Mouse (Mus musculus) natural killer cell, adult 2 months (primary cell): ENCODE measurements around the gene Gm47969.
"Not testable (repeated sequence)": the region's sequence is repeated elsewhere in the genome, so short reads cannot be mapped to it uniquely, and the experiment has no call there.

Experiments
- DNase-seq, 2 experiments: peaks; one replicate each; pipeline ENCODE4 v3.0.0; 2022; ENCODE audit warnings: low spot score in 2 of 2

The Gm47969 gene

GRCm38 (mm10) chr1:83044882-83045427 lies at the start of gene Gm47969:
Gene Gm47969, plus strand, starts transcription at chr1:83044932.
- no peak for DNase-seq

- DNase-seq = not testable (repeated sequence)
These were observed 44.4 kb upstream of the Gm47969 start, which contains the start of gene Gm47959 for GRCm38 (mm10) chr1:83000306-83000705. Gene Gm47959, plus strand, starts transcription at chr1:83000548.

GRCm38 (mm10) chr1:83006218-83007179 lies 38.2 kb upstream of the Gm47969 start:
- DNase-seq = no peak

- DNase-seq = no peak
These were observed 37.3 kb upstream of the Gm47969 start for GRCm38 (mm10) chr1:83007471-83007870.

- DNase-seq = no peak
These were observed 30.3 kb upstream of the Gm47969 start for GRCm38 (mm10) chr1:83014477-83014876.

- no peak for DNase-seq
These were observed 29.3 kb upstream of the Gm47969 start for GRCm38 (mm10) chr1:83015329-83015879.

GRCm38 (mm10) chr1:83016556-83016955 lies 28.2 kb upstream of the Gm47969 start:
- DNase-seq = no peak

- DNase-seq = no peak
These were observed 12.8 kb upstream of the Gm47969 start for GRCm38 (mm10) chr1:83031950-83032349.

- no peak for DNase-seq
These were observed 12.2 kb upstream of the Gm47969 start for GRCm38 (mm10) chr1:83032508-83032907.

GRCm38 (mm10) chr1:83034509-83034908 lies 10.2 kb upstream of the Gm47969 start:
- DNase-seq = no peak

GRCm38 (mm10) chr1:83036892-83037667 lies 7.7 kb upstream of the Gm47969 start:
- DNase-seq = no peak

GRCm38 (mm10) chr1:83038109-83038672 lies 6.5 kb upstream of the Gm47969 start, which contains the start of gene Slc19a3:
Gene Slc19a3, minus strand, starts transcription at chr1:83038448.
- DNase-seq = no peak

GRCm38 (mm10) chr1:83039080-83039479 lies 5.7 kb upstream of the Gm47969 start:
- no peak for DNase-seq

- DNase-seq = no peak
These were observed 2.4 kb upstream of the Gm47969 start, which contains the start of gene Krtap28-10 for GRCm38 (mm10) chr1:83042380-83042779. Gene Krtap28-10, minus strand, starts transcription at chr1:83042480.

GRCm38 (mm10) chr1:83058481-83058880 lies 13.7 kb downstream of the Gm47969 start:
- no peak for DNase-seq

- no peak for DNase-seq
These were observed 14.5 kb downstream of the Gm47969 start, which contains the start of gene A030005K14Rik for GRCm38 (mm10) chr1:83059278-83059677. Gene A030005K14Rik, minus strand, starts transcription at chr1:83059378.

GRCm38 (mm10) chr1:83060643-83061042 lies 15.9 kb downstream of the Gm47969 start, which contains the start of gene Krtap28-13:
Gene Krtap28-13, plus strand, starts transcription at chr1:83060930.
- no peak for DNase-seq

- DNase-seq = no peak
These were observed 20.1 kb downstream of the Gm47969 start for GRCm38 (mm10) chr1:83064851-83065250.

- DNase-seq = no peak
These were observed 21.8 kb downstream of the Gm47969 start for GRCm38 (mm10) chr1:83066577-83066976.

- DNase-seq = no peak
These were observed 22.5 kb downstream of the Gm47969 start for GRCm38 (mm10) chr1:83067205-83067604.

GRCm38 (mm10) chr1:83075526-83076189 lies 30.9 kb downstream of the Gm47969 start:
- no peak for DNase-seq
